Mouse (Mus musculus) liver, adult 2 months (tissue): ENCODE results near the gene Il5.

ENCODE experiments used
- CTCF ChIP-seq: fragments of 200-500 bp; IDR thresholded peaks from 2 replicates; pipeline ENCODE4 v1.5.1; 2011; ENCODE audit warnings: low read depth, low read length, control low read depth
- POLR2A ChIP-seq: fragments of 200-500 bp; IDR thresholded peaks from 2 replicates; pipeline ENCODE4 v1.6.1; 2011; ENCODE audit warnings: low read length, control low read depth; ENCODE audit not compliant: insufficient read depth; ENCODE audit errors: extremely low read depth

GRCm38 (mm10) chr11:53761822-53762221, 41.2 kb downstream of the Il5 start:
- TF ChIP-seq CTCF (no peak), POLR2A (no peak)
